Mouse (Mus musculus) forebrain, embryonic 13.5 days (tissue): ENCODE results near the gene H2-T24. TPM values are rescaled to one million over a fixed set of nuclear protein-coding genes. Genes with fewer than 3 reads are reported as not detected.
"Not testable (repeated sequence)": the region's sequence is repeated elsewhere in the genome, so short reads cannot be mapped to it uniquely, and the experiment has no call there.

Experiments used
- ATAC-seq: fragments of 200-750 bp; cut with Nextera tagmentation; 2 replicates; pipeline ENCODE4 v1.8.0; 2017
- H3K27ac ChIP-seq: fragments of 300-500 bp; sonication (generic); 2 replicates; pipeline ENCODE4 v1.5.1; 2015; ENCODE audit warnings: inconsistent platforms, mild to moderate bottlenecking, moderate library complexity
- H3K27me3 ChIP-seq: fragments of 300-500 bp; sonication (generic); 2 replicates; pipeline ENCODE4 v1.6.1; 2015; ENCODE audit warnings: mild to moderate bottlenecking, inconsistent platforms
- H3K36me3 ChIP-seq: fragments of 300-500 bp; sonication (generic); 2 replicates; pipeline ENCODE4 v1.6.1; 2015; ENCODE audit warnings: mild to moderate bottlenecking, inconsistent platforms; ENCODE audit not compliant: poor library complexity, severe bottlenecking
- H3K4me1 ChIP-seq: fragments of 300-500 bp; sonication (generic); 2 replicates; pipeline ENCODE4 v1.6.1; 2015; ENCODE audit warnings: inconsistent platforms
- H3K4me2 ChIP-seq: fragments of 300-500 bp; sonication (generic); 2 replicates; pipeline ENCODE4 v1.6.1; 2015; ENCODE audit warnings: inconsistent platforms, mild to moderate bottlenecking, moderate library complexity
- H3K4me3 ChIP-seq: fragments of 300-500 bp; sonication (generic); 2 replicates; pipeline ENCODE4 v1.5.1; 2015; ENCODE audit warnings: mild to moderate bottlenecking, inconsistent platforms
- H3K9ac ChIP-seq: fragments of 300-500 bp; sonication (generic); 2 replicates; pipeline ENCODE4 v1.6.1; 2015; ENCODE audit warnings: mild to moderate bottlenecking, inconsistent platforms
- H3K9me3 ChIP-seq: fragments of 300-500 bp; sonication (generic); replicated peaks from 2 replicates; pipeline ENCODE4 v1.6.1; 2016; ENCODE audit warnings: inconsistent platforms
- WGBS: fragments of 180-500 bp; shearing (Covaris S2); methylation state at CpG from one replicate; pipeline ENCODE4 v1.1.7; 2015; 5-methylcytosine and 5-hydroxymethylcytosine counted together
- polyA plus RNA-seq: library from polyadenylated mRNA; unstranded; fragments of >200 nt; fragmentation: Nextera tagmentation; extraction: Ambion mirVana; gene quantifications from 2 replicates; pipeline ENCODE4 v1.2.1, GENCODE M21; 2015

Gene H2-T24
- polyA plus RNA-seq, 1 experiment from 2014 or later = 6.5 TPM

DNA sequence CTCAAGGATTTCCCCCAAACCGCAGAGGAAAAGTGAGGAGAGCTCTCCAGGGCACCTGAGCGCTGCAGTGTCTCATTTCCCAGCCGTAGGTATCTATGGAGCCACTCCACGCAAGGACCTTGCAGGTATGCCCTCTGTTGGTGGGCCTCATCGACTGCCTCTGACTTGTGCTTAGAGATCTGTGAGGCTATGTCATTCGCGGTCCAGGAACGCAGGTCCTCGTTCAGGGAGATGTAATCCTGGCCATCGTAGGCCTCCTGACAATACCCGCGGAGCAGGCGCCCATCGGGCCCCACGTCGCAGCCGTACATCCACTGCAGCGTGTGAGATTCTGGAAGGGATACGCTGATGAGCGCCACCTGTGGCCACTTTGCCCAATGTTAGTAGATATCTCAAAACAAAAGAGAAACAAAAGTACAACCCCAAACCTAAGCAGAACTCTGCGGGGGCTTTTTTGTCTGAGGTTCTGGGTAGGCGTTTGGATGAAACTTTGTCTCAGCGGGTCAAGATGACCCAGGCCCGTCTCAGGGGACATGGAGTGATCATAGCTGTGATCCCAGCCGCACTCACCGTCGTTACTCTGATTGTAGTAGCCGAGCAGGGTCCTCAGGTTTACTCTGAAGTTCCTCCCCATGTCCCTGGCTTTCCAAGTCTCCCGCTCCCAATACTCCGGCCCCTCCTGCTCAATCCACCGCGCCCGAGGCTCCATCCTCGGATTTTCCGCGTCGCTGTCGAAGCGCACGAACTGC, 11.4 kb upstream of the H2-T24 start:
- not testable (repeated sequence) for H3K27ac ChIP-seq, H3K9me3 ChIP-seq, H3K4me1 ChIP-seq, H3K27me3 ChIP-seq, H3K36me3 ChIP-seq
- H3K4me2 ChIP-seq = peak overlapping the region; percentile 81
- peak overlapping the region; percentile 65 for H3K9ac ChIP-seq
- WGBS = 1% methylated on average over 40 of the region's 40 CpGs
- H3K4me3 ChIP-seq = peak overlapping the region; percentile 47
- peak; percentile 61 for ATAC-seq

DNA sequence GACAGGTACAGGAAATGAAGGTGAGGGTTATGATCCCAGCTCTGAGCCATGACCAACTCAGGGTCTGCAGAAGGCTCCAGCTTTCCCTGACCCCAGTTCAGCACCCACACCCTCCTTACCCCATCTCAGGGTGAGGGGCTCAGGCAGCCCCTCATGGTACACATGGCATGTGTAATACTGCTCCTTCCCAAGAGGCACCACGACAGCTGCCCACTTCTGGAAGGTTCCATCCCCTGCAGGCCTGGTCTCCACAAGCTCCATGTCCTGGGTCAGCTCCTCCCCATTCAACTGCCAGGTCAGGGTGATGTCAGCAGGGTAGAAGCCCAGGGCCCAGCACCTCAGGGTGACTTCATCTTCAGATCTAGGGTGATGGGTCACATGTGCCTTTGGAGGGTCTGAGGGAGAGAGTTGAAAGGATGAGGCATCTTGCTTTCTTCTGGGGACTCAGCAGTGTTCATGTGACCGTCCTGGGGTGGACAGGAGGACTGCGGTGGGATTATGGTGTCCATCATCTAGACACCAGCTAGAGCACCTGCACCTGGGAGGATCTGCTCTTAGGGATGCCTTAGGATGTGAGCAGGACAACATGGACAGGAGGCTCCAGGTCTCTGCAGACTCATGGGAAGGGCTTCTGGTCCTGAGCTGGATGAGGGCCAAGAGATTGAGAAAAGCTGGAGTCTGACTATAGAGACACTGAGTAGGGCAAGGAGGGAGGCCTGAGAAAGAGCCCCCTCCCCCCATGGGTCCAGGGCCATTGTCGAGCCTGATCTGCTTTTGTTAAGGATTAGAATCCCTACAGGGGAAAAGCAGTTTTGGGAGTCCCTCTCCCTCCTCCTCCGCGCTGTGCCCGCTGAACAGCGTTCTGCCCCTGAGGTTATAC, 10.6 kb upstream of the H2-T24 start:
- not testable (repeated sequence) for H3K9me3 ChIP-seq, H3K4me1 ChIP-seq, ATAC-seq, H3K36me3 ChIP-seq, H3K27me3 ChIP-seq, H3K27ac ChIP-seq
- Histone ChIP-seq H3K9ac (peak overlapping the region; percentile 65), H3K4me3 (peak overlapping the region; percentile 47), H3K4me2 (peak overlapping the region; percentile 81)
- 34% methylated on average over 8 of the region's 8 CpGs for WGBS

DNA sequence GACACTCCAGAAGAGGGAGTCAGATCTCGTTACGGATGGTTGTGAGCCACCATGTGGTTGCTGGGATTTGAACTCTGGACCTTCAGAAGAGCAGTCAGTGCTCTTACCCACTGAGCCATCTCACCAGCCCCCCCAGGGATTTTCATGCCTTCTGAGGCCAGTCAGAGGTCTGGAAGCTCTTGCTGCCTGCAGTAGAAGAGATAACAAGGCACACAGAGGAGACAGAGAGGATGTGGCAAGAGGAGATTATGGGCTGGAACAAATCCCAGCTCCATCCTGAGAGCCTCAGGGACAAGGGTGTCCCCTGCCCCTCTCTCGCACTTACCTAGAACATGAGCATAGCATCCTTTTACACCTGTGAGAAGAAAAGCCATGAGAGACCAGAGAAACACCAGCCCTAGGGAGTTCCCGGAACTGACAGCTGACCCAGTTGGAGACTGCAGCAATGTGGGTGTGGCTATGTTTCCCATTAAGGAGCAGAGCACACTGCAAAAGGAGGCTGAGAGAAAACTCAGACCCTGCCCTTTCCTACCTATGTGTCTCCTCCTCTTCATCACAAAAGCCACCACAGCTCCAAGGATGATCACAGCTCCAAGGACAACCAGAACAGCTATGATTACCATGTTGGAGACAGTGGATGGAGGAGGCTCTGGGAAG, 9.8 kb upstream of the H2-T24 start:
- H3K27me3 ChIP-seq, H3K9ac ChIP-seq, H3K27ac ChIP-seq, H3K36me3 ChIP-seq, H3K9me3 ChIP-seq, H3K4me1 ChIP-seq, ATAC-seq, H3K4me2 ChIP-seq, H3K4me3 ChIP-seq: not testable (repeated sequence)
- WGBS = 93% methylated on average over 4 of the region's 4 CpGs

DNA sequence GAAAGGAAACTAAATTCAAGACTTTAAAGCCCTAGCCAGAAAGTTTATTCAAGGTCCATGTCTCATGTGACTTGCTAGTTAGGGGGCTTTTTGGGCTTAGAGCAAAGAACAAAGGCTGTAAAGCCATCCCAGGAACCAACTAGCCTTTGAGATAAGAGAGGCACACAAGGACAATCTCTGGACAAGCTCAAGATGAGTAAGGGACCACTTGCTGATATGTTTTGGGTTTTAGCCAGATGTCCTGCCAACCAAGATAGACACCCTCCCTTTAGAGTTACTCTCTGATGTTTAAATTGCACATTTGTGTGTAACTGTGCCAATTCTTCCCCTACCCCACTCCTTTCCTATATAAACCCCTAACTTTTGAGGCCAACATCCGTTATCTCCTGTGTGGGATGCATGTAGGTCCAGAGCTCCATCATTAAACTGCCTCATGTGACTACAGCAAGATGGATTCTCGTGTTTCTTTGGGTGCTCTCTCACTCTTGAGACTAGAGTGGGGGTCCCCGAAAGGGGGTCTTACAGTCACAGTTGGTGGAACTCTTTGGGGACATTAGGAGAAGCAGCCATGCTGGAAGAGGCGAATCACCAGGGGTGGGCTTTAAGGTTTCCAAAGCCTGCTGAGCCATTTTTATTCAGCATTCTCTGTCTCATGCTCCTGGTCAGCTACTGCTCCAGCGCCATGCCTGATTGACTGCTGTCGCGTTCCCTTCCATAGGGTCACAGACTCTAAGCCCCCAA, 8.7 kb upstream of the H2-T24 start:
- no peak overlapping the region for H3K9ac ChIP-seq
- no peaks in the 10 kb centered on the region for H3K9me3 ChIP-seq
- H3K27ac ChIP-seq = no peak overlapping the region
- no peaks in the 10 kb centered on the region for H3K27me3 ChIP-seq
- H3K4me3 ChIP-seq = no peak overlapping the region
- no peak overlapping the region for H3K4me2 ChIP-seq
- no peaks in the 10 kb centered on the region for H3K36me3 ChIP-seq
- peaks cover 9% of the 10 kb centered on the region for H3K4me1 ChIP-seq
- no peak for ATAC-seq
- WGBS = 89% methylated on average over 7 of the region's 7 CpGs

DNA sequence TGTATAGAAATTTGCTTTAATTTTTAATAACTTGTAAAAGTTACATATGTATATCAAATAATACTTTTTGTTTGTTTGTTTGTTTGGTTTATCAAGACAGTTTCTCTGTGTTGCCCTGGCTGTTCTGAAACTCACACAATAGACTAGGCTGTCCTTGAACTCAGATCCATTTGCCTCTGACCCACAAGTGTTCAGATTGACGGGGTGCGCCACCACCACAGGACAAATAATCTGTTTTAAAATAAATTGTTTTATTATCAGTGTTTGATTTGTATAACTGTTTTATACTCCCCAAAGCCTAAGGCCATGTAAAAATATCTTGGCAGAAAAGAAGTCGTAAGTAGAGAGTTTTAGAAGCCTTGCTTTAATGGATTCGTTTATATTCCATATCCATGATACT, 7.3 kb upstream of the H2-T24 start:
- peaks cover 9% of the 10 kb centered on the region for H3K4me1 ChIP-seq
- no peaks in the 10 kb centered on the region for H3K9me3 ChIP-seq
- no peaks in the 10 kb centered on the region for H3K27me3 ChIP-seq
- no peaks in the 10 kb centered on the region for H3K36me3 ChIP-seq
- no peak overlapping the region for H3K27ac ChIP-seq
- WGBS = 93% methylated on average over 4 of the region's 4 CpGs
- no peak overlapping the region for H3K4me3 ChIP-seq
- no peak for ATAC-seq
- no peak overlapping the region for H3K4me2 ChIP-seq
- no peak overlapping the region for H3K9ac ChIP-seq

DNA sequence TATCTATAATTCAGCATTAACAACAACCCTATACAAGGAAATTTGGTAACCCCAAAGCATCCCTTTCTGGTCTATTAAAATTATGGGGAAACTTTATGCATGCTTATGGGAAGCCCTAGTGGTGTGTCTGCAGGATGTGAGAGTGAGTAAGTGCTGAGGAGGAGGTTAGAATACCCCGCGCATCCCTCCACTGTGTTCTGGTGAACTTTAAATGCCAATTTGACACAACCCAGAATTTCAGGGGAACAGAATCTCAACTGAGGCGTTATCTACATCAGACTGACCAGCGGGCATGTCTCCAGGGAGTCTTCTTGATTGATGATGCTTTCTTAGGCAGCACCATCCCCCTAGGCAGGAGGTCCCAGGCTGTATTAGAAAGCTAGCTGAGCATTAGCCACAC, 5.5 kb upstream of the H2-T24 start:
- ATAC-seq = no peak
- Histone ChIP-seq H3K4me1 (peaks cover under 1% of the 10 kb centered on the region; the same call in 1 of the 2 replicates), H3K9ac (no peak overlapping the region), H3K4me3 (no peak overlapping the region), H3K27me3 (no peaks in the 10 kb centered on the region), H3K36me3 (no peaks in the 10 kb centered on the region), H3K4me2 (no peak overlapping the region), H3K9me3 (no peaks in the 10 kb centered on the region), H3K27ac (no peak overlapping the region)
- WGBS = 95% methylated on average over 4 of the region's 4 CpGs

DNA sequence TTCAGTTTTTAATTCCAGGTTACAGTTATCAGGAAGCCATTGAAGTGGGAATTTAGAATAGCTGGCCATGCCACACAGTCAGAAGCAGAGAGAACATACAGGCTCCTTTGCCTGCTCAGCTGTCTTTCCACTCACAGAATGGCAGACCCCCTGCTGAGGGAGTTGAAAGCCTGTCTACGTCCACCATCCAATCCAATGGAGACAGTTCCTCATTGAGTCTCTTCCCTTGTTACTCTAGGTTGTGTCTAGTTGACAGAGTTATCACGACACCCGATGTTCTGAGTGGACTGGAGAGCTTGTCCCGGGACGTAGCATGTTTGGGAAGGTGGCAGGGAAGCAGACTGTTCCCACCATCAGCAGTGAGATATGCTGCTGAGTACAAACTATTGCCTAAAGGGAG, 4.8 kb upstream of the H2-T24 start:
- Histone ChIP-seq H3K4me1 (peaks cover 5% of the 10 kb centered on the region; the same call in 1 of the 2 replicates), H3K36me3 (no peaks in the 10 kb centered on the region), H3K4me2 (no peak overlapping the region), H3K9ac (no peak overlapping the region), H3K9me3 (no peaks in the 10 kb centered on the region), H3K27ac (no peak overlapping the region), H3K27me3 (no peaks in the 10 kb centered on the region), H3K4me3 (no peak overlapping the region)
- no peak for ATAC-seq
- WGBS = 54% methylated on average over 5 of the region's 5 CpGs

DNA sequence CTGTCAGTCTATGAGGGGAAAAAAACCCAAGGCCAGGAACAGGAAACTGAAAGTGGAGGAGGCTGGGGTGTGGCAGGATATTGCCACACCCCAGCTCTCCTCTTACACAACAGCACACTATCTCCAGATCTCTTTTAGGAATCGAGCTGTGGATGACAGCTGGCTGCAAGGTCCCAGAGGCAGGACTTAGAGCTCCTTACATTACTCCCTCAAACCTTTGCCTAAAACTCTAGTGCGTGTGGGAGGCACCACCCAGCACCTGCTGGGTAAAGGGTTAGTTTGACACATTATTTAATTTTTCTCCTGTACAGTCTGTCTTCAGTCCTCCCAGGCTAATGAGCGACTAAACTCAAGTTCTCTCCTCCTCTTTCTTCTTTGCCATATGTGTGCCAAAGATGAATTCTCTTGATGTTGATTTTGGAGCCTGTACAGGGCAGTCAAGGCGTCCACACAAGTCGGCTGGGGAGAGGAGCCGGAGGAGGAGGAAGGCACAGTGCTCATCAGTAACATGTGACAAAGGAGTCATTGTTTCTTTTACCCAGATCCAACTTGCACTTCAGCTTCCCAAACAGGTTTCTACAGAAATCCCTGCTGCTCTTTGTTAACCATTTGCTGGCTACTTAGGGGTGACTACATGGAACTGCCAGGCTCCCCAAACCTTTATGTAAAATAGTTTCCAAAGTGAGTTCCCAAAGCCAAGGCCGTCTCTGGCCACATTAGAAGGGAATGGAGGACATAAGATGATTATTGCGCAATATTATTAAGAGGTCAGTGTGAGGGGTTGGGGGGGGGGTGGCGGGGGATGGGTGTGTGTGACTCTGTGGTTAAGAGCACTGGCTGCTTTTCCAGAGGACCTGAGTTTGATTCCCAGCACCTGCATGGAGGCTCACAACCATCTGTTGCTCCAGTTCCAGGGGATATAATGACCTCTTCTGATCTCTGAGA, 3.6 kb upstream of the H2-T24 start:
- H3K27ac ChIP-seq = no peak overlapping the region
- H3K4me3 ChIP-seq = no peak overlapping the region
- H3K9ac ChIP-seq = no peak overlapping the region
- no peak overlapping the region for H3K4me2 ChIP-seq
- no peaks in the 10 kb centered on the region for H3K9me3 ChIP-seq
- no peak for ATAC-seq
- no peaks in the 10 kb centered on the region for H3K27me3 ChIP-seq
- H3K36me3 ChIP-seq = no peaks in the 10 kb centered on the region
- H3K4me1 ChIP-seq = peaks cover 5% of the 10 kb centered on the region; the same call in 1 of the 2 replicates
- WGBS = 74% methylated on average over 9 of the region's 9 CpGs

DNA sequence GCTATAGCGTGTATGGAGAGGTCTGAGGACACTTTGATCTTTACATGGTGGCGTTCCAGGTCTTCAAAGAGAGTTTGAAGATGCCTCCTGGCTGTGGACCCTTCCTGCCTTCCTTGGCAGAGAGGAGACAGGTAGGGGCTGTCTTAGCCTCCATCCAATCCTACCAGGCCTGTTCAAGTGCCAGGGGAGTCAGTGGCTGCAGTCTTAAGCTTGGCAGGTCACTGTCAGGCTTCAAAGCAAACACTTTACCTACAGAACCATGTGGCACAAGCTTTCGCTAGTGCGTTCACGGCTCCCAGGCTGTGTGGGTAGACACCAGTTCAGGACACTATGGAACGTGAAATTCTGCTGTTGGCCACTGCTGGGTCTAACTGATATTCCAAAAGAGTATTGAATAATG, 2.6 kb upstream of the H2-T24 start:
- H3K4me3 ChIP-seq = no peak overlapping the region
- no peak overlapping the region for H3K9ac ChIP-seq
- H3K27me3 ChIP-seq = no peaks in the 10 kb centered on the region
- WGBS = 95% methylated on average over 6 of the region's 6 CpGs
- ATAC-seq = no peak
- H3K4me1 ChIP-seq = peaks cover 5% of the 10 kb centered on the region; the same call in 1 of the 2 replicates
- no peaks in the 10 kb centered on the region for H3K36me3 ChIP-seq
- H3K27ac ChIP-seq = no peak overlapping the region
- no peaks in the 10 kb centered on the region for H3K9me3 ChIP-seq
- no peak overlapping the region for H3K4me2 ChIP-seq

DNA sequence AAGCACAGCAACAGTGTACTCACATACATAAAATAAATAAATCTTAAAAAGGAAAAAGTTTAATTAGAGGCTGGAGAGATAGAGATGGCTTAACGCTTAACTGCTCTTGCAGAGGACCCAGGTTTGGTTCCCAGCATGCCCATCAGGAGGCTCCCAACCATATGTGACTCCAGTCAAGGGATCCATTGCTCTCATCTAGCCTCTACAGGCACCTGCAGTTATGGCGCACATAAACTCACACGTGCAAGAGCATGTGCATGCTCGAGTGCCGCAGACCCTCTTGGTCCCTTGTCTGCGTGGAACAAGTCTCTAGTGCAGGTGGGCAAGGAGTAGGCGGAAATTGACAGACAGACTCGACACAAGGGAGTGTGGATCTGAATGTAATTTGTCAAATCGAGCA, 1.7 kb upstream of the H2-T24 start:
- no peak for ATAC-seq
- Histone ChIP-seq H3K9me3 (no peaks in the 10 kb centered on the region), H3K4me3 (no peak overlapping the region), H3K4me2 (no peak overlapping the region), H3K27ac (no peak overlapping the region), H3K27me3 (no peaks in the 10 kb centered on the region), H3K4me1 (peaks cover 5% of the 10 kb centered on the region; the same call in 1 of the 2 replicates), H3K9ac (no peak overlapping the region), H3K36me3 (no peaks in the 10 kb centered on the region)
- 94% methylated on average over 9 of the region's 9 CpGs for WGBS

DNA sequence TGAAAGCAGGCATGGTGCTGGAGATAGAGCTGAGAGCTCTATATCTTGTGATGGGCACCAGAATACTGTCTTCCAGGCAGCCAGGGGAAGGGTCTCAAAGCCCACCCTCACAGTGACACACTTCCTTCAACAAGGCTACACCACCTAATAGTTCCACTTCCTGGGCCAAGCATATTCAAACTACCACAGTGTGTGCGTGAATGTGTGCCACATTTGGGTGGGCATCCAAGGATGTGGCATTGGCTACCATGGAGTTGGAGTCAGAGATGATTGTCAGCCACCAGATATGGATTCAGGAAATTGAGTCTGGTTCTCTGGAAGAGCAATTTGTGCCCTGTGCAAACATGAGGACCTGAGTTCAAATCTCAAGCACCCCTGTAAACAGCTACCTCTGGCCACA, 949 bp upstream of the H2-T24 start:
- Histone ChIP-seq H3K27me3 (no peaks in the 10 kb centered on the region), H3K9ac (no peak overlapping the region), H3K4me2 (no peak overlapping the region), H3K36me3 (no peaks in the 10 kb centered on the region), H3K4me3 (no peak overlapping the region), H3K9me3 (no peaks in the 10 kb centered on the region), H3K4me1 (peaks cover 5% of the 10 kb centered on the region; the same call in 1 of the 2 replicates), H3K27ac (no peak overlapping the region)
- ATAC-seq = no peak
- 97% methylated on average over 1 of the region's 1 CpGs for WGBS
